Mouse (Mus musculus) cerebellum, postnatal 4 days (tissue): Measurements from ENCODE around the gene Ngef.
A peak's percentile ranks its signal among the peaks of the same experiment; 100 is the strongest.
"Not testable (repeated sequence)": the region's sequence is repeated elsewhere in the genome, so short reads cannot be mapped to it uniquely, and the experiment has no call there.

Source experiments
- DNase-seq, 2 experiments: peaks; one replicate each; pipeline ENCODE4 v3.0.0; 2022; ENCODE audit warnings: low spot score in 2 of 2, mixed read lengths in 1 of 2

Gene Ngef

DNA sequence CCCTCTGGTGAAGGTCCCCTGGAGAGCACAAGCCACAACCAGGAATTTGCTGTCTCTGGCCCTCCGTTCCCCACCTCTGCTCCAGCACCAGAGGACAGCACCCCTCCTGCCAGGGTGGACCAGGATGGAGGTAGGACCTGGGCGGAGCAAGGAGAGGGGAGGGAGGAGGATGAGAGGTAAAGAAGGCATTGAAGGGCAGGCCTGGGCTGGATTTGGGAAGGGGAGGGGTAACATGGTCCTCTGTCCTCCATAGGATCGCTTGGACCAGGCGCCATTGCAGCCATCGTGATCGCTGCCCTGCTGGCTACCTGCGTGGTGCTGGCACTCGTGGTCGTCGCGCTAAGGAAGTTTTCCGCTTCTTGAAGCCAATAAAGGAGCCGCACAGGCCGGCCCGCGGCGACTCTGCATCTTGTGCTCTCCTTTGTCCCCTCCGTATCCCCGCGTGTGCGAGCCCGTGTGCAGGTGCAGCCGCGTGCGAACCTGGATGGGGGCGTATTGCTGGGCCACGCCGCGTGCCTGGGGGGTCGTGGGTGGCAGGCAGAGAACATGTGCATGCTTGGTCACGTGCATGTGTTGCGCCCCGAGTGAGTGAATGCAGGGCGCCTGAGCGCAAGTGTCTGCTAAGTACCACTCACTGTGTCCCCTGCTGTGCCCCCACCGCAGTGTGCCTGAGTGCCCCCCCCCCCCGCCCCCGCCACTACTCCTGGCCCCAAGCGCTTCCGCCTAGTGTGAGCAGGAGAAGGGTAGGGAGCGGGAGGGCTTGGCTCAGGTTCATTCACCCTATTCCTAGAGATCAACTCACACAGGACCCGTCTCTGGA lies 98.4 kb downstream of the Ngef start:
- DNase-seq: no peak

DNA sequence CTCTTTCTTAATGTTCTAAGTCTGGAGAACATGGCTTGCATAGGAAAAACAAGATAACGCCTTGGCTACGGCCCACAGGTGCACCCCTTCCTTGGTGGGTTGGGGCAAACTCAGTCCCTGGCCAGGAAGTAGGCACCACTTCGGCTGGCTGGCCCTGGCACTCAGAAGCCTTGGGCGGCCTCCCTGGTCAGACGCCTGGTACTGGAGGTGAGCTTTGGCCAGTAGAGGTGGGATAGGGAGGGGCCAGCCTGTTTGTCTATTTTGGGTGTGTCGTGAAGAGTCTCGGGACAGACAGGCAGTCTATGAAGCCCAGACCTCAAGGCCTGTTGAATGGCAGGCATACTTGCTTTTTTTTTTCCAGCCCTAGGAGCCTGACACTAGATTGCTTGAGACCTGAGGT lies 101.1 kb downstream of the Ngef start:
- no peak for DNase-seq

GRCm38 (mm10) chr1:87471914-87472313 lies 101.8 kb downstream of the Ngef start:
- no peak for DNase-seq

GRCm38 (mm10) chr1:87469971-87470370 lies 103.7 kb downstream of the Ngef start, which contains the start of gene Snorc:
TSS of gene Snorc (plus strand) at chr1:87470271.
- not testable (repeated sequence) for DNase-seq

DNA sequence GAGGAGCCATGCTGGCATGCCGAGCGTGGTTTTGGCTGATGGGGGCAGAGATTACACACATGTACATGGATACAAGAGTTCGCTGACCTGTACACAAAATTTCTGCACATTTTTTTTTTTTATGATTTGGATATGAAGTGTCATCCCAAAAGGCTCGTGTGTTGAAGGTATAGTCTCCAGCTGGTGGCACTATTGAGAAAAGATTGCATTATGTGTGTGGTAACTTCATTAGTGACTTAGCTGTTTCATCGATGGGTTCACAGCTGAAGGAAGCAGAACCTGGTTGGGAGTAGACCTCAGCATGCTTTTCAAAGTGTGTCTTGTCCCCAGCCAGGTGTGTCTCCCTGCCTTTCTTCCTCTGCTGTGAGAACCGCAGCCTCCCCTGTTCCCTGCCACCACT lies 105.3 kb downstream of the Ngef start:
- DNase-seq: no peak

- DNase-seq: no peak
Measured at GRCm38 (mm10) chr1:87467469-87467868, 106.2 kb downstream of the Ngef start.

DNA sequence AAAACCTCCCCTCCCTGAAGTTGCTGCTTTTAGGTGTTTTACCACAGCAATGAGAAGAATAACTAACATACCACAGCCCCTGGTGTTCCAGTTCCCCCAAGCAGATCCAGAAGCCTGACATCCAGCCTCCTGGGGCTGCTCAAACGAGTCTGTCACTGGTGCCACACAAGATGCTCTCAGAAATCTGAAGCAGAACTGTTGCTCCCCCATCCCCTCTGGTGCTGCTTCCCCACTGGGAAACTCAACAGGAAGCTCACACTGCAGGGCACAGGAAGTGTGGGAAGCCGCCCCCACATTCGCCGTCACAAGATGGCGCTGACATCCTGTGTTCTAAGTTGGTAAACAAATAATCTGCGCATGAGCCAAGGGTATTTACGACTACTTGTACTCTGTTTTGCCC lies 113.8 kb downstream of the Ngef start:
- DNase-seq: not testable (repeated sequence)

DNA sequence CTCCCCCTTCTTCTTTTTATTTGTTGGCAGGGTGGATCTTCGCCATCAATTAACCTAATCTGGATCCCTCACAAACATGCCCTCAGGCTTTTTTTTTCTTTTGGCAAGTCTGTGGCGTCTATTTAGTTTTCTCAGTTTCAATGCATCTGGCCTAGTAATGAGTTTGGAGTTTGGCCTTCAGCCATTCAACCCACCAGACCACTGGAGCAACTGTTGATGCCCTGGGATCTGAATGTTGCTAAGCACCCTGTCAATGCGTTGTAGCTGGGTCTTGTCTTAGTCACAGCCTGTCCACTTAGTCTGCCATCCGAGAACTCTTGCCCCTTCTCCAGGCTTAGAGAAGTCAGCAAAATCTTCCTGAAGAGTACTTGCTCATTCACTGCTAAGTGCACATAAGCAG lies 115.6 kb downstream of the Ngef start:
- DNase-seq: no peak

- no peak for DNase-seq
Measured at GRCm38 (mm10) chr1:87456425-87456824, 117.2 kb downstream of the Ngef start.

DNA sequence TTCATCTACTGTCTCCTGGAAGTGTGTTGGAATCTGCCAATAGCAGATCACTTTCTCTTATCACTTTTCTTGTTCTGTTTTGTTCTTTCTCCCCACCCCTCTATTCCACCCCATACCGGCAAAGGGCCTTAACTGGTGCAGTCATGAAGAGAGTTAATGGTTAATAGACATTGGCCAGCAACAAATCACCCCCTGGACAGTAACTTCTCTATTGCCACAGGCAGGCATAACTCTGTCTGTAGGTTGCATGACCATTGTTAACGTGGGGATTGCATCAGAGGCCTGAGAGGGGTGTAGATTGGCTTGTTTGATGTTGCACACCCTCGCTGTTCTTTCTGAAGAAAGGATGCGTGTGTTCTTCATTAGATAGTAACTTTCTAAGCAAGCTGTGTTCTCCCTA lies 124.2 kb downstream of the Ngef start:
- DNase-seq: no peak

DNA sequence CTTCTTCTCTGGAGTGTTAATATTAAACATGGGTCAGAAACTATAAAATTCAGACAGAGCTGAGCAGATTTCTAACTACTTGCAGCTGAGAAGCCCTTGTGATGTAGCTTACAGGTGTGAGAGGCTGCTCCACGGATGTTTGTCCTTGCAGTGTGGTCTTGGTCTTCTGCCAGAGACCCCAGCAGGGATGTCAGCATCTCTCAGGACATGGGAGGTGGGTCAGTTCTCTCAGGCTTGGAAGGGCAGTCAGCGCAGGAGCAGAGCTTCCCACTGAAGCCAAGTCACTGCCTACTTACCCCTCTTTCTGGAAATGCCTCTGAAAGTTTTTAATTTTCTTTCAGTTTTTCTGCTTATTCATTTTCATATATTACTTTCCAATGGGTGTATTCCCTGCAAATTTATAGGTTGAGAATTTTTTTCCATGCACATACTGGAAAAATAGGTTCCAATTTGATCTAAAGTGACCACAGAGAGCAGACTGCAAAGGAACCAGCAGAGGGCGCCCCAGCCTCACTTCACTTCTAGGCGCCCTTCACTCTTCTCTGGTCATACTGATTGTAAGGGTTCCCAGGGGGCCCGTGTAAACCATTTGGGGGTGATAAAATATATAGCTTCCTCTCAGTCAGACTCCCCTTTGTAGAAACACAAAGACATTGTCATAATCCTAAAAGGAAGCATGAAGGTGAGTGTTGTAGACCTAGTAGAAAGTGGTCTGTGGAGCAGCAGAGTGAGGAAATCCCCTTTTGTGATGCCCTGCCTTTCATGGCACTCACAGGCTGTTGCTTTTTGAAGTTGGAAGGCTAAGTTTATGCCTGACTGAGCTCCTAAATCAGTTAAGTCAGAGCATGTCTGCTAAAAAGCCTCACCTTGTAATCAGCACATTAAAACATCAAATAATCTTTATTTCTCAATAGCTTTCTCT lies 126.2 kb downstream of the Ngef start:
- DNase-seq: peak; percentile 62 to 75

- DNase-seq: no peak
Measured at GRCm38 (mm10) chr1:87436583-87436982, 137.1 kb downstream of the Ngef start.

- DNase-seq: no peak
Measured at GRCm38 (mm10) chr1:87435125-87435524, 138.5 kb downstream of the Ngef start.
